Mouse (Mus musculus) embryonic facial prominence, embryonic 14.5 days (tissue): ENCODE results near the gene Snrpb. TPM values are rescaled to one million over a fixed set of nuclear protein-coding genes. Genes with fewer than 3 reads are reported as not detected.

ENCODE experiments used
- ATAC-seq: fragments of 200-750 bp; cut with Nextera tagmentation; 2 replicates; pipeline ENCODE4 v1.8.0; 2017; ENCODE audit warnings: low read depth, moderate number of reproducible peaks, moderate TSS enrichment
- DNase-seq: peaks from one replicate; pipeline ENCODE4 v3.0.0-alpha.2; 2015; ENCODE audit warnings: low spot score
- H3K27ac ChIP-seq: fragments of 300-500 bp; sonication (generic); replicated peaks from 2 replicates; pipeline ENCODE4 v1.5.1; 2014; ENCODE audit warnings: low read depth, mild to moderate bottlenecking, low read length, moderate library complexity
- H3K27me3 ChIP-seq: fragments of 300-500 bp; sonication (generic); replicated peaks from 2 replicates; pipeline ENCODE4 v1.6.1; 2014; ENCODE audit warnings: low read length; ENCODE audit not compliant: control insufficient read depth, insufficient read depth
- H3K36me3 ChIP-seq: fragments of 300-500 bp; sonication (generic); 2 replicates; pipeline ENCODE4 v1.6.1; 2014; ENCODE audit warnings: low read length, mixed read lengths; ENCODE audit not compliant: control insufficient read depth, insufficient read depth
- H3K4me1 ChIP-seq: fragments of 300-500 bp; sonication (generic); 2 replicates; pipeline ENCODE4 v1.6.1; 2014; ENCODE audit warnings: antibody characterized with exemption, low read length; ENCODE audit not compliant: control insufficient read depth, insufficient read depth
- H3K4me2 ChIP-seq: fragments of 300-500 bp; sonication (generic); 2 replicates; pipeline ENCODE4 v1.6.1; 2014; ENCODE audit warnings: low read depth, mild to moderate bottlenecking, low read length, moderate library complexity, mixed read lengths
- H3K4me3 ChIP-seq: fragments of 300-500 bp; sonication (generic); 2 replicates; pipeline ENCODE4 v1.5.1; 2014; ENCODE audit warnings: low read depth, mild to moderate bottlenecking, low read length
- H3K9ac ChIP-seq: fragments of 300-500 bp; sonication (generic); 2 replicates; pipeline ENCODE4 v1.6.1; 2014; ENCODE audit warnings: low read depth, mild to moderate bottlenecking, low read length, moderate library complexity, mixed read lengths
- H3K9me3 ChIP-seq: fragments of 300-500 bp; sonication (generic); 2 replicates; pipeline ENCODE4 v1.6.1; 2016; ENCODE audit warnings: low read length; ENCODE audit not compliant: control insufficient read depth
- WGBS: fragments of 180-500 bp; shearing (Covaris S2); extraction: QIAGEN DNeasy Blood & Tissue Kit; methylation state at CpG from one replicate; pipeline ENCODE4 v1.1.7; 2014; 5-methylcytosine and 5-hydroxymethylcytosine counted together
- polyA plus RNA-seq: library from polyadenylated mRNA; unstranded; fragments of >200 nt; fragmentation: Nextera tagmentation; extraction: Ambion mirVana; gene quantifications from 2 replicates; pipeline ENCODE4 v1.2.1, GENCODE M21; 2014

The Snrpb gene
- polyA plus RNA-seq, 1 experiment from 2014 or later: 472 TPM

DNA sequence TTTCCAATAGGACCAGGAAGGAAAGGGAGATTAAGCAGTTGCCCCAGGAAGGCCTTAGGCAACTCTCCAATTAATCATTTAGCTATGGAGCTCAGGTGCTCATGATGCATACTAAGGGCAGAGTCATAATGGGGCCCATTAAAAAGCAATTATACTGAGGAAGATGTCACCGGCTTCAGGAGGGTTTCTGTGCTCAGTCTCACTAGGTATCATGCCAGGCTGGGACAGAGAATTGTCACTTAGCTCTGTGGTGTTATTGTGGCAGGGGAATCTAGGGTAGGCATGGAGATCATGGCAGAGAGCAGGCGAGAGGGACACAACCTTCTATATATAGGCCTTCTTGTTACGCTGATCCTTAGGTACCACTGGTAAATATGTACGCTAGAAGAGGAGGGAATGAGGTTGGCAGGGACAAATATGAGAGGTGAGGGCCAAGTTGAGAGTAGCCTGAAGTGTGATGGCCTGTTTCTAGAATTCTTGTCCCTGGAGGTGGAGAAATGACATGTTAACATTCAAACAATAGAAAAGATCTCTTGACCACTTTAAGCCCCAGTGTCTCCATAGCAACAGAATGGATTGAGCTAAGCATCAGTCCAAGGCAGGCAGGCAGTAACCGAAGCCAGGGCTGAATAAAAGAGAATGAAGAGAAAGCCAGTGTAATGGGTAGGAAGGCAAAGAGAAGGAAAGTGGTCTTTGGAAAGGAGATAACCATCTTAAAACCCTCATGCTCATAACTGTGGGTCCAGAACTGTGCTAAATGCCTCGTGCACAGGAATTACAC is 53.7 kb downstream of the Snrpb start:
- H3K27ac ChIP-seq: no peak overlapping the region
- no peaks in the 10 kb centered on the region for H3K36me3 ChIP-seq
- WGBS: 73% methylated on average over 6 of the region's 6 CpGs
- ATAC-seq: no peak
- no peak overlapping the region for H3K4me3 ChIP-seq
- no peaks in the 10 kb centered on the region for H3K27me3 ChIP-seq
- H3K9ac ChIP-seq: no peak overlapping the region
- H3K4me1 ChIP-seq: no peaks in the 10 kb centered on the region
- no peaks in the 10 kb centered on the region for H3K9me3 ChIP-seq
- no peak overlapping the region for H3K4me2 ChIP-seq
- no peak for DNase-seq

Other genes starting within 250 kb of the Snrpb start
- gene Tgm3, start 167.1 kb downstream of the Snrpb start, polyA plus RNA-seq: 0.49 and 0.84 TPM in 2 replicates
- gene Tgm6, start 67.0 kb downstream of the Snrpb start, polyA plus RNA-seq: 0.07 TPM in 1 of 2 replicates, not detected in the other
- not detected in 2 replicates for gene Tmc2, start 15.8 kb upstream of the Snrpb start, polyA plus RNA-seq
- gene Nop56, start 95.0 kb upstream of the Snrpb start, polyA plus RNA-seq: 229 and 230 TPM in 2 replicates
- gene Idh3b, start 105.1 kb upstream of the Snrpb start, polyA plus RNA-seq: 159 and 166 TPM in 2 replicates
- 4.2 and 5.1 TPM in 2 replicates for gene Ebf4, start 115.8 kb upstream of the Snrpb start, polyA plus RNA-seq
- 94.8 and 106 TPM in 2 replicates for gene Cpxm1, start 218.2 kb upstream of the Snrpb start, polyA plus RNA-seq
- gene Gm28372, start 225.8 kb upstream of the Snrpb start, polyA plus RNA-seq: not detected in 2 replicates
- gene 1700020A23Rik, start 225.9 kb upstream of the Snrpb start, polyA plus RNA-seq: not detected in 2 replicates
- not detected in 2 replicates for gene Tmem239, start 227.1 kb upstream of the Snrpb start, polyA plus RNA-seq
- 51.6 and 66.0 TPM in 2 replicates for gene Vps16, start 244.9 kb upstream of the Snrpb start, polyA plus RNA-seq
- 12.2 and 12.3 TPM in 2 replicates for gene Pced1a, start 245.3 kb upstream of the Snrpb start, polyA plus RNA-seq